Mouse (Mus musculus): ENCODE results near the gene Ppp1r12c. TPM values are rescaled to one million over a fixed set of nuclear protein-coding genes. Genes with fewer than 3 reads are reported as not detected.
A peak's percentile ranks its signal among the peaks of the same experiment; 100 is the strongest.

Gene Ppp1r12c
- total RNA-seq, 4 experiments from 2014 or later = 55.6 to 74.8 (median 61.6) TPM

GRCm38 (mm10) chr7:4492284-4493224, 8.9 kb downstream of the Ppp1r12c start:
- DNase-seq (ENCODE audit: low spot score) = peak; percentile 80

- peak; percentile 86 for DNase-seq (ENCODE audit: low spot score)
These were observed 10.2 kb downstream of the Ppp1r12c start for GRCm38 (mm10) chr7:4491308-4491707.

- no peak for DNase-seq (ENCODE audit: low spot score)
These were observed 19.2 kb downstream of the Ppp1r12c start for GRCm38 (mm10) chr7:4482281-4482680.

- no peak for DNase-seq (ENCODE audit: low spot score)
These were observed 21.8 kb downstream of the Ppp1r12c start for GRCm38 (mm10) chr7:4479674-4480073.

- no peak for DNase-seq (ENCODE audit: low spot score)
These were observed 22.6 kb downstream of the Ppp1r12c start for GRCm38 (mm10) chr7:4478796-4479291.

GRCm38 (mm10) chr7:4478021-4478795, 23.3 kb downstream of the Ppp1r12c start:
- peak; percentile 89 for DNase-seq (ENCODE audit: low spot score)

GRCm38 (mm10) chr7:4473940-4474339, 27.5 kb downstream of the Ppp1r12c start:
- no peak for DNase-seq (ENCODE audit: low spot score)

GRCm38 (mm10) chr7:4471179-4471555, 30.3 kb downstream of the Ppp1r12c start:
- DNase-seq (ENCODE audit: low spot score) = peak; percentile 83

- DNase-seq (ENCODE audit: low spot score) = peak; percentile 57
These were observed 31.0 kb downstream of the Ppp1r12c start for GRCm38 (mm10) chr7:4470275-4471178.

GRCm38 (mm10) chr7:4467801-4468200, 33.7 kb downstream of the Ppp1r12c start:
- DNase-seq (ENCODE audit: low spot score) = no peak

- no peak for DNase-seq (ENCODE audit: low spot score)
These were observed 37.2 kb downstream of the Ppp1r12c start for GRCm38 (mm10) chr7:4464194-4464824.

GRCm38 (mm10) chr7:4460576-4461434, 40.7 kb downstream of the Ppp1r12c start, which contains the start of gene Eps8l1:
TSS of gene Eps8l1 (plus strand) at chr7:4460674.
- no peak for DNase-seq (ENCODE audit: low spot score)

- no peak for DNase-seq (ENCODE audit: low spot score)
These were observed 48.8 kb downstream of the Ppp1r12c start for GRCm38 (mm10) chr7:4452644-4453043.

- DNase-seq (ENCODE audit: low spot score) = no peak
These were observed 52.3 kb downstream of the Ppp1r12c start for GRCm38 (mm10) chr7:4449211-4449610.

GRCm38 (mm10) chr7:4448439-4448838, 53.0 kb downstream of the Ppp1r12c start:
- DNase-seq (ENCODE audit: low spot score) = no peak

GRCm38 (mm10) chr7:4447138-4447537, 54.3 kb downstream of the Ppp1r12c start:
- DNase-seq (ENCODE audit: low spot score) = no peak

GRCm38 (mm10) chr7:4445216-4445791, 56.2 kb downstream of the Ppp1r12c start, which contains the start of gene Rdh13:
TSS of gene Rdh13 (minus strand) at chr7:4445649.
- DNase-seq (ENCODE audit: low spot score) = peak; percentile 94

- no peak for DNase-seq (ENCODE audit: low spot score)
These were observed 60.9 kb downstream of the Ppp1r12c start for GRCm38 (mm10) chr7:4440549-4440948.

GRCm38 (mm10) chr7:4437721-4438120, 63.8 kb downstream of the Ppp1r12c start:
- no peak for DNase-seq (ENCODE audit: low spot score)
